Mouse (Mus musculus) inflammation-experienced regulatory T-cells, adult 6 months (primary cell): Measurements from ENCODE around the gene Isg15. TPM values are rescaled to one million over a fixed set of nuclear protein-coding genes. Genes with fewer than 3 reads are reported as not detected.

ENCODE experiments used
- ATAC-seq: one replicate; pipeline ENCODE4 v1.8.0; 2017
- polyA plus RNA-seq, 3 experiments: library from polyadenylated mRNA; unstranded; fragments of 100-300 nt; shearing (Covaris generic); gene quantifications; one replicate each; pipeline ENCODE4 v1.2.1; 2017

Gene Isg15
- polyA plus RNA-seq: 10 to 100 TPM; 34.7 to 48.9 (median 41.6) TPM

DNA sequence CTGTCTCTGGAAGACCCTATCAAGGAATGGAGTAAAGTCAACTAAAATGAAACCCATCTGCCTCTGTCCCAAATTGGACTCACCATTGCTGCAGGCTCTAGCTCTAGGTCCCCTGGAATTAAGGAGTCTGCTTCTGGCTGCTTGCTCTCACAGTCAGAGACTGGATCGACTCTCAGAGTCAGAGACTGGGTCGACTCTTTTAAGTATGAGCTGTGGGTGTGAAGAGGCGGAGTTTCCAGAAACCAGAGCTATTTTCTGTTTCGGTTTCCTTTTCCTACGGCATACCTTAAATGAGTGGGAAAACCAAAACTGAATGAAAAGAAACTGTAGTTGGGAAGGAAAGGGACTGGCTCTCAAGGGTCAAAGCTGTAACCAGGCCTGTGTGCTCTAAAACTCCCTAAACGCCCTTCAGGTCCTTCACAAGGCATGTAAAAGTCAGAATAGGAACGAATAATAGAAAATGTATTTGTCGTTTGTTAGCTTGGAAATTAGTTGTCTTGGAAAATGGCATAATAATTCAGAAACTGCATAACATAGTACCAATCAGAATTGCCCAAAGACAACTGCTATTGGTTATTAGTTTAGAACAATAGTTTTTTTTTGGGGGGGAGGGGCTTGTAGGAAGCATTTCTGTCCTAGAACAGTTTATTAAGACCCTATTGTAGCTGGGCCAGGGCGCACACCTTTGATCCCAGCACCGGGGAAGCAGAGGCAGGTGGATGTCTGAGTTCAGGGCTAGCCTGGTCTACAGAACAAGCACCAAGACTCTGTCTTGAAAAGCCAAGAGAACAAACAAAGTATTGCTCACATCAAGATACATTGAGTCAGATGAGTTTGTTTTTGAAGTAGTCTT, at the start of gene Isg15:
Gene Isg15, minus strand, starts transcription at position 196 of the 853 bp plus-strand sequence.
- peak; percentile 52 for ATAC-seq

GRCm38 (mm10) chr4:156249567-156249966, 48.9 kb upstream of the Isg15 start:
- no peak for ATAC-seq

- ATAC-seq: no peak
Observed at GRCm38 (mm10) chr4:156236651-156237447, 36.2 kb upstream of the Isg15 start.

DNA sequence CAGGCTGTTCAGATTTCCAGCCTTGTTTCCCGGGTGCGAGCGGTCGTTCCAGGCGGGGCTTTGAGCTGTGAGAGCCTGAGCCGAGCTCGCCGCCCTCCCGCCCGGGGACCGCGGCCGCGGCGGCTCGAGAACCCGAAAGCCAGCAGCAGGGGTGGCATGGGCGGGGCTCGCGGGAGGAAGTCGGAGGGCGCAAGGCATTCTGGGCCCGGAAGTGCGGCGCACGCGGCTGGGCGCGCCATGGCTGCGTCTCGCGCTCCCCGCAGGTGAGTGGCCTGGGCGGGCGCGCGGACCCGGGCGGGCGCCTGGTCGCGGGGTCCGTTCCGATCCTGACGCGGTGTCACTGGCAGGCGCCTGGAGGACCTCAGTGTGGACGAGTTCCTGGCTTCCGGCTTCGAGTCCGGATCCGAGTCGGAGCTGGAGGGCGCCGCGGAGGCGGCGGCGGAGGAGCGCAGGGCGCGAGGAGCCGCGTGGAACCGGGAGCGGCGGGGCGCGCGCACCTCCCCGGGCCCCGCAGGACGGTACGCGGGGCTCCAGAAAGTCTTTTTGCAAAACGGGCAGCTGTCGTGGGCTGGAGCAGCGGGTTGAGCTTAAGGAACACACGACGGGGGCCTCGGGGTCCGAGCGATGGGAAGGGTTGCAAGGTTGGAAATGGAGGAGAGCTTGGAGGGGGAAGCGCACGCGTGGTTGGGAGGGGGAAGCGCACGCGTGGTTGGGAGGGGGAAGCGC, 35.4 kb upstream of the Isg15 start, which contains the start of gene Noc2l:
Gene Noc2l, plus strand, starts transcription at position 203 of the 726 bp plus-strand sequence.
- peak; percentile 92 for ATAC-seq

DNA sequence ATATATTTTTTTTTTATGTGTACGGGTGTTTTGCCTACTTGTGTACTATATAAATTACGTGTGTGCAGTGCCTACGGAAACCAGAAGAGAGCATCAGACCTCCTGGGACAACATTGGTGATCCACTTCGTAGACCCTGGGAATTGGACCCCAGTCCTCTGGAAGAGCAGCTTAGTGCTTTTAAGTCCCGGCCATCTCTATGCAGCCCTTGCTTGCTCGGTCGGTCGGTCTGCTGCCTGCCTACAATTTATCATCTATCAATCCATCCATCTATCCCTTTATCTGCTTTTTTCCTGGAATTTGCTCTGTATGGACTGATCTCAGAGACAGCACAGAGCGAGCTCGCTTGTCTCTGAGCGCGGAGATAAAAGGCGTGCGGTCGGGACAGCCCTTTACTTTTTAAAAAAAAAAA, 34.7 kb upstream of the Isg15 start:
- peak; percentile 44 for ATAC-seq

DNA sequence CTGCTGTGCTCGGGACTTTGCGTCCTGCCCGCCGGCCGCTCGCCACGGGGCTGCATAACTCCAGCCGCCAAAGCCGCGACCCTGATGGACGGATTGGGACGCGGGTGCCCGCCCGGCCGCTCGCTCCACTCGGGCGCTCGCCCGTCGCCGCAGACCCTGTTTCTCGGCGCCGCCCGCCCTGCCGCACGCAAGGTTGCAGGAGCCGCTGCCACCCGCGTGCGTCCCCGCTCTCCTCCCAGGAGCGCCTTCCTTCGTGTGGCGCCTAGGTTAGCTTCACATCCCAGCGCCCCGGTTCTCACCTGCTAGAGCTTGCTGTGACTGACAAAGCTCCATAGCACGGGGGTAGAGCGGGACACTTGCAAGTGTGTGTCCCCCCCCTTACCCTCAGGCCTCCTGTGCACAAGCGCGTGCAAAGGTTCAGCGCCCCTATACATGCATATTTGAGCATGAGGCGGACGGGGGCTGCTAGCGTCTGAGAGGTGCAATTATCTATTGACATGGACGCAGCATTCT, 34.1 kb upstream of the Isg15 start, which contains the start of gene Plekhn1:
Gene Plekhn1, minus strand, starts transcription at position 157 of the 513 bp plus-strand sequence.
- ATAC-seq: peak; percentile 24

DNA sequence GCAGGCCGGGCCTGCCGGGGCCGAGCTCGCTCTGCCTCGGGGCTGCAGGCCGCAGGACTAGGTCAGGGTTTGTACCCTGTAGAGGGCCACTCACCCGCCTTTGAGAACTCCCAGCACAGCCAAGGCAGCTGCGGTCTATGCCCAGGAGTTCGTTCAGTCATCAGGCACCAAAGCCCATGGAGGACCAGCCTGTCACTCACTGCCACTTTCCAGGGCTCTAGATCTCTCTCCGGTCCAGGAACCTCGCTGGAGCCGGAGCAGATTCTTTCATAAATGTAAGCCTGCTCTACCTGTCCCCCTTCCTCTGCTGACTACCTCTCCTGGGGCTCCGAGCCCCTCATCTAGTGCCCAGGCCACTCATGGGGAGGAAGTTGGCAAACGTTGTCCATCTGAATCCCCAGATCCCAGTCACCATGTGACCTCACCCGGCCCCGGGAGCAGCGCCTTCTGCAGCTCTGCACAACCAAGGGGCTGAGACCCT, 33.4 kb upstream of the Isg15 start:
- ATAC-seq: no peak

- ATAC-seq: no peak
Observed at GRCm38 (mm10) chr4:156228393-156229024, 27.9 kb upstream of the Isg15 start.

DNA sequence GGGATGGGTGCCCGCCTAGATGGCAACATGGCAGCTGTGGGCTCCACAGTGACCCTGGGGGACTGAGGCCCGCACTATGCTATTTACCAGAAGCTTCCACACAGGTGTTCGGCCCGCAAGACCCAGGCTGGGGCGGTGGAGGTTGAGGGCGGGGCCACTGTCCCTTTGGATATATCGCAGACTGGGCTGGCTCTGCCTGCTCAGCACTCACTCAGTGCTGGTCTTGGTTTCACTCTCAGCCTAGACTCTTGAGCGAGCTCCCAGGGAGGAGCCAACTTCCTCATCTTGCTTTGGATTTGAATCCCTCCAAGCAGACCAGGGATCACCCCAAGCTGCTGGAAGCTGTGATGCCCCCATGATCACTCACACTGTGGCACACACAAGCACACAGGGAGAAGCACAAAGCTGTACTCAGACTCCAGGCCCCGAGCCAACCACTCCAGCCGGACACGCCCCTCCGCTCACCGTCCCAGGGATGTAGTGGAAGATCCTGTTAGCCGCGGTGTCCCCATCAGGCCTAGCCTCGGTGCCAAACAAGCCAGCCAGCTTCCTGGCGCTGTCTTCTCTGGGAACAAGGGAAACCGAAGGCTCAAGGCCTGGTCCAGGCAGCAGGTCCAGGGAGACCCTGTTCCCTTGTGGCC, 27.3 kb upstream of the Isg15 start:
- ATAC-seq: no peak

DNA sequence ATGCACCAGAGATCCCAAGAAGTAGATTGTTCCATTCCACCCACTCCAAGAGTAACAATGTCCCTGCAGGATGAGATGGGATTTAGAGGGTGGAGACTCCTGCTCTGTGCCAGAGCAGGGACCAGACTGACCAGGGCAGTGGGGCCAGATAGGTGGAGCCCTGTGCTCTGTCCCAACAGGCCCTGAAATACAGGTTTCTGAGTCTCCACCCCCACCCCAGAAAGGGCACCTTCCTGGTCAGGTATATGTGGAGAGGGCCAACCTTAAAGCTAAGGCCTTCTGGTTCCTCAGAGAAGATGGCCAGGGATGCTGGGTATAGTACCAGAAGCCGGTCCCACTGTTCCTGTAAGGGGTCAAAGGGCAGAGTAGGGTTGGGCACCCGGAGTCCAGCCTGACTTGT, 23.7 kb upstream of the Isg15 start:
- ATAC-seq: no peak

- no peak for ATAC-seq
Observed at GRCm38 (mm10) chr4:156219936-156220335, 19.3 kb upstream of the Isg15 start.

DNA sequence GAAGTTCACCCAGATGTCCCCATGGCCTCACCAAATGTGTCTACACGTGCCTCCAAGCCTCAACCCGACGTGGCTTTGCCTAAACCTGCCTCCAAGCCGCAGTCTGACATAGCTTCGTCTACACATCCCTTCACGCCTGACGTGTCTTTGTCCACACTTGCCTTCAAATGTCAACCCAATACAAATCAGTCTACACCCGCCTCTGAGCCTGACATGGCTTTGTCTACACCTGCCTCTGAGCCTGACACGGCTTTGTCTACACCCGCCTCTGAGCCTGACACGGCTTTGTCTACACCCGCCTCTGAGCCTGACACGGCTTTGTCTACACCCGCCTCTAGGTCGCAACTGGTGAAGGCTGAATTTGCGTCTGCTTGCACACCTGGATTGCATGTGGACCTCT, 17.2 kb upstream of the Isg15 start:
- ATAC-seq: no peak

- ATAC-seq: no peak
Observed at GRCm38 (mm10) chr4:156217022-156217669, 16.5 kb upstream of the Isg15 start.

DNA sequence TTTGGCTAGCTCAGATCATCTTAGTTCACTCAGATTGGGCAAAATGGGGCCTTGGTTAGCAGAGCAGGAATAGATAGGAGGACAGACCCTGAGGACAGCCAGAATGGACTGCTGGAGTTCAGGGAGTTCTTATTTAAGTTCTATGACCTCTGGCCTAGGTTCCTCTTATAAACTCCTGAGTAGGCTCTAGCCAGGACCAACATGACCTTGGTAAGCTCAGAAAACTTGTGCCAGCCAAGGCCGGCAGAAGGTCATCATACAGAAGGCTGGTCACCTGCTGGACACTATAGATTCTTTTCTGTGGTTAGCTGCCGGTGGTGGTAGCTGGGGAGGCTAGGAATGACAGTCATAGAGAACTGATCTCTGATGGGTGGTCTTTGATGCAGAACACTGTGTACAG, 15.6 kb upstream of the Isg15 start:
- no peak for ATAC-seq

GRCm38 (mm10) chr4:156215649-156216048, 15.0 kb upstream of the Isg15 start, which contains the start of gene Perm1:
Gene Perm1, plus strand, starts transcription at chr4:156215868.
- ATAC-seq: no peak

DNA sequence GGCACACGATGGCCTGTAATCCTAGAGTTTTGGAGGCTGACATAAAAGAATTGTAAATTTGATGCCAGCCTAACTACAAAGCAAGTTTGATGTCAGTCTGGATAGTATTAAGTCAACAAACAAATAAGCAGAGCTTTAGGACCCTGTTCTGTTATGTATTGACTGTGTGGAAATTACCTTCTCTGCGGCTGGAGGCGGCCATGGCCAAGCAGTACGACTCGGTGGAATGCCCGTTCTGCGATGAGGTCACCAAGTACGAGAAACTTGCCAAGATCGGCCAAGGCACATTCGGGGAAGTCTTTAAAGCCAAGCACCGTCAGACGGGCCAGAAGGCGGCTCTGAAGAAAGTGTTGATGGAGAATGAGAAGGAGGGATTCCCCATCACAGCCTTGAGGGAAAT, 12.5 kb upstream of the Isg15 start:
- no peak for ATAC-seq

DNA sequence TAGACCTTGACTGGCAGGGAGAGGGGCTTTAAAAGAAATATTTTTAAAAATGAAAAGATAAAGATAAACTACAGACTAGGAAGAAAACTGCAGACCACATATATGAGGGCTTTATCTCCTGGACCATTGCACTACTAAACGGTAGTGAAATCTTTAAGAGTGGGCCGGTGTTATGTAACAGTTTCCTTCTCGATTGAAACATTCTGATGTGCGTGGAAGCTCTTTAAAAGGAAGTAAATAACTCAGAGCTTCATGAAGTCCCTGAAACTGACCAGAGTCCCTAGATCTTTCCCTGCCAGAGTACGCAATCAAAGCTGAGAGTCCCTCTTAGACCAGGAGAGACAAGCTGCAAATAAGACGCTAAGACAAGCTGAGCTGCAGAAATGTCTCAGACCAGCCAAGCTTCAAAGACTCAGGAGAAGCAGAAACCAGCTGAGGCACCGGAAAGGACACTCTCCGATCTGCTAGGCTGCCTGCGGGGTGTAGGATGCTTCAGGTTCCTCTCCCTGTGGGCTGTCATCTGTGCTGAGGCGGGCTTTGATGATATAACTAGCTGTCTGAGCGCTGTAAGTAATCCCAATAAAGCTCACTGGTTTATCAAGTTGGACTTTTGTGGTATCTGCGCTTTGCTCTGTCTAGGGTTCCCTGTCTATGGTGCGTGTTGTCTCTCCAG, 9.5 kb upstream of the Isg15 start:
- ATAC-seq: no peak

GRCm38 (mm10) chr4:156208872-156209271, 8.3 kb upstream of the Isg15 start:
- ATAC-seq: no peak

DNA sequence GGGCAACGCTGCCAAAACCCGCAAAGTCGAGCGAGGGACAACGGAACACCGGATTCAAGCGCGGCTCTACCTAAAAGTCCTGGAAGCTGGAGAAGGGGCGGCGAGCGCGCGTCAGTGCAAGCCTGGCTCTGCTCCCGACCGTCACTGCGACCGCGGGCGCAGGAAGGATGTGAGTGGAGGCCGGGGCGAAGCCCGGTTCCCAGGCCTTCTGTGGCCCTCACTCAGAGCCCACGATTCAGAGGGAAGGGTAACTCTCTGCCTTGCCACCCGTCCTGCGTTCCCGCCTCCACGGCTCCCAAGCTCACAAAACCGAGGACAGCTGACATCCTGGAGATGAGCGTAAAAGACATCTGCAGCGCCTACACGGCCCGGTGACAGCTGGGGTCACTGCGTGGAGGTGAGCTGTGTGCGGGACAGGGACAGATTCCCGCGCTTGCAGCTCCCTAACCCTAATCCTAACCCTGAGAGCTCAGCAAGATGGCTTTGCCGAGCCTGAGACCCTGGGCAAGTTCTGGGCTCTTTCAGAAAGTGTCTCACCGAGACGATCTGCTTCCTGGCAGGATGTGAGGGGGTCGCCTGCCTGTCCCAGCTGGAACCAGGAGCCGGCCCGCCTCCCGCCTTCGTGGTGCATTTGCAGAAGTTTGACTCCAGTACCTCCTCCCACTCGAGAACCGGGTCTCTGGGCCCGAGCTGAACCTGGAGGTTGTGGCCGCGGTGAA, 3.0 kb upstream of the Isg15 start:
- ATAC-seq: peak; percentile 14
